Mouse (Mus musculus): ENCODE measurements at regions not wholly inside any gene's neighbourhood (a gene's known extent, or its start where the extent isn't known, plus 50 kb on each side); places are given as distances from the start of the nearest gene placed in this dataset.
A peak's percentile ranks its signal among the peaks of the same experiment; 100 is the strongest.

DNA sequence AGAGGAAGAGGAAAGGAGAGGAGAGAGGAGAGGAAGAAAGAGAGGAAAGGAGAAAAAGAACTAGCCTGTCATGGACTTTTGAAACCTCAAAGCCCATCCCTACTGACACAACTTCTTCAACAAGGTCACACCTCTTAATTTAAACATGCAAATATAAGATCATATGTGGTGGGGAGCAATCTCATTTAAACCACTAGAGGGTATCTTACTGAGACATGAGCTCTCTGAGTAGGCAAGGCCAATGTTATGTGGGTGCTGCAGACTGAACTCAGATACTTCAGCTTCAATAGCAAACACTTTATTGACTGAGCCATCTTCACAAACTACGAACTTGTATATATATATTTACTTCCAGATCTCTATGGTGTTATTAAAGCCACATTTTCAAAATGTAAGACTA, 156.9 kb downstream of the Mex3b start:
- DNase-seq (ENCODE audit: low read depth): no peak

DNA sequence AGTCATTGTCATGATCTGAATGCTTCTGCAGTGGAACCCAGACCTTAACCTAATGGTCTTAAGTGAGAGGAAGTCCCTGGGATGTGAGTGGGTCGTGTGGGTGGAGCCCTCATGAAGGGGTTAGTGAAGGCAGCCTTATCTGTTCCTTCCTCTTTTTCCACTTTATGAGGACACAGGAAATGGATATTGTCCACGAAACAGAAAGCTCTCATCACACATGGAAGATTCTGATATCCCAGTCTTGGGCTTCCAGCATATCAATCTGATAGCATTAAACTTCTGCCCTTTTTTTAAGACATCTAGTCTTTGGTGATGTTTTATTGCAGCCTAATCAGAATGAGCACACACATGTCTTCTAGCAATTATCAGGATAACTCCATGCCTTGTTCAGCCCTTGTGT, 164.0 kb downstream of the Mex3b start:
- DNase-seq (ENCODE audit: low read depth): no peak

DNA sequence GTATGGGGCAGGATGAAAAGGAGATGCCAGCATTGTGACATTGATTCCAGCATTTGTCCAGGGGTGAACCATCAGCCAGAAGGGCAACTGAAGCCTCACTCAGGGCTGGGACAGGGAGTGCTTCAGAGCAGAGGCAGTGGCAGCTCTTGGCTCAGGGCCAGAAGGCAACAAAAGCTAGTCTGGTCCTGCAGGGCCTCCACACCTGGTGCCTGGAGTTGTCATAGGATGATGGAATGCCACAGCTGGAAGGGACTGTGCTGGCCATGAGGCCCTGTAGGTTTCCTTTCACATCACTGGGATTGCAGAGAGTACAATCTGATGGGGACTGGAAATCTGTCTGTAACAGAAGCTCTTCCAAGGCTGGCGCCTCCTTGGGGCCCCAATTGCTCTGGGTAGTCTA, 164.9 kb downstream of the Mex3b start:
- no peak for DNase-seq (ENCODE audit: low read depth)

DNA sequence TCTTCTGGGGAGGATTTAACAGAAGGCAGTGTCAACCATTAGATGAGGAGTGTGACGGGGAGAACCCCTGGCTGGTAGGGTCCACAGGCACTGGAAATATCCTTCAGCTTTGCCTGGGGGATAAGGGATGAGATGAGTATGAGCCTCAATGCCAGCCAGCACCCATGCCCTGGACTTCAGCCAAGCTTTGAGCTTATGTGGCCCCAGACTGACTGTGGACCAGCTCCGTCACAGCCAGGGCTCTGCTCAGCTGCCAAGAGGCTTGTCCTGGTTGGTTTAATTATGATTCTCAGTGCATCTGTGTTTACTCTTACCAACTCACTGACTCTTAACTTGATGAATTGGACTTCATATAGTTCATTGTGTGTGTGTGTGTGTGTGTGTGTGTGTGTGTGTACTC, 165.8 kb downstream of the Mex3b start:
- DNase-seq (ENCODE audit: low read depth): no peak

DNA sequence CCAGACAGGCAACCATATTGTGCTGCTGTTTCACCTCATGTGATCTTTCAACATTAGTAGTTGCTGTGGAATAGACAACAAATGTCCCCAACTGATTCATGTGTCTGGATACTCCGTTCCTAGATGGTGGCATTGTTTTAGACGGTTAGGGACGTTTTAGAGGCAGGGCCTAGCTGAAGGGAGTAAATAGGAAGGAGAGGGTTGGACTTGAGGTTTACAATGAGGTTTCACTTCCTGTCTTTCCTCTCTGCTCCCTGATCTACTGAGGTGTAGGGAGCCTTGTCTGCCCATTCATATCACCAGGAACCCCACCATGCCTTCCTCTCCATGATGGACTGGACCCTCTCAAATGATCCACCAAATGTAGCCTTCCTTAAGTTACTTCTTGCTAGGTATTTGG, 168.1 kb downstream of the Mex3b start:
- DNase-seq (ENCODE audit: low read depth): no peak

DNA sequence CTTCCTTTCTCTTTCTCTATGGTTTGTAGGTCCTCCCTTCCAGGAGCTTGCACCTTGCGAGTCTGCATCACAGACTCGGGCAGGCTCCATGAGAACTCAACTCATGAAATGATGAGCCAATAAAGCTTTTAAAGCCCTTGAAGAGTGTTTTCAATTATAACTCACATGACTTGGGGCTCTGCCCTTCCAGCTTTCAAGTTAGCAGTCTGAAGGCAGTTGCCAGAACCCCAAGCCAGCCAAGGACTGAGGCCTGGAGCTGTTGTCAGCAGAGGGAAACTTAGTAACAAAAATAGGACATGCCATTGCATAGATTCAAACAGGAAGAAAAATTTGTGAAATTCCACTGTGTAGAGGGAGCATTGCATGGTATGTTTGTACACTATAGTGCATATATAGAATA, 169.3 kb downstream of the Mex3b start:
- DNase-seq (ENCODE audit: low read depth): peak; percentile 71

DNA sequence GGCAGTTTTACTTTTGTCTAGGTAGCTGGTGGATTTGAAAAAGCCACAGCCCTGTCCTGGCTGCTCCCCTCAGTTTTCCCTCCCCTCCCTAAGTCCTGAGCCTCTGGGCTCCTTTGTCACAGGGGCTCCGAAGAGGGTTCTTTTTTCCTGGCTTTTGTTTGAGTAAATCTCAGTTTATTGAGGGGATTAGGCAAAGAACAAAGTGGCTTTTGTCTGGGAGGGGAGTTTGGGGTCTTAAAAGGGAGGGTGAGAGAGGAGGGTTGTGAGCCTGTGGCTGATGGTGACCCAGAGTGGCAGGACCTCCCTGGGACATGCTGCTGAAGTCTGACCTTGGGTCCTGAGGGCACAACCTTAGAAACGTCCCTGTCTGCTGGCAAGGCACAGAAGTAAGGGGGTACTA, 170.0 kb downstream of the Mex3b start:
- no peak for DNase-seq (ENCODE audit: low read depth)

DNA sequence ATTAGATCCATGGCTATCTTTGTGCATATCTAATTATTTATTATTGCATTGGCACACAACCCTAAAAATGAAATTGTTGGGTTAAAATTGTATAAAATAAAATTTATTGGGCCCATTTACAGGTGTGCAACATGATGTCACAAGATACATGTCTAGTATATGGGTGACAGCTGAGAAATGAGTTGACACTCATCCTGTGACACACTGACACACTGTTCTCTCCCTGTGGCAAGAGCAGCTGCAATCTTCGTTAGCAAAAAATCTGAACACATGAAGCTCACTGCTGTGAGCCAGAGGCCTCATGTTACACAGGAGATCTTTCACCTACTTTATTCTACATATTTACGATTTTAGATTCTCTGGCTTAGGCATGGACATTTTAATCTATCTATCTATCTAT, 170.6 kb downstream of the Mex3b start:
- no peak for DNase-seq (ENCODE audit: low read depth)

DNA sequence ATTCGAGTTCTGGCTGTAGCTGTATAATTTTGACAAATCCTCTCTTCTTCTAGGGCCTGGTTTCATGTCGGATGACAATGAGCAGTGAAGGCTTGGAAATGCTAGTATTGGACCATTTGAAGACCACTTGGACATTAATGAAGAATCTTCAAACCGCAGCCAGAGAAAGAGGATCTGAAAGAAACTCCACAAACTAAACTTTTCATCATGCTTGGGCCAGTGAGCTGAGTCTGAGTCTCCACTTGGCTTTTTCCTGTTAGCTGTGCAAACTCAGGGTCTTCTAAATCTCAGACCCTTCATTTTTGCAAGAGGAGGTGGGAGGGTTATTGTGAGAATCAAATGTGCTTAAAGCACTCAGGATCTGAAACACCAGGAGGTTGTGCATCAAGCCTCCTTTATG, 176.6 kb downstream of the Mex3b start:
- no peak for DNase-seq (ENCODE audit: low read depth)

DNA sequence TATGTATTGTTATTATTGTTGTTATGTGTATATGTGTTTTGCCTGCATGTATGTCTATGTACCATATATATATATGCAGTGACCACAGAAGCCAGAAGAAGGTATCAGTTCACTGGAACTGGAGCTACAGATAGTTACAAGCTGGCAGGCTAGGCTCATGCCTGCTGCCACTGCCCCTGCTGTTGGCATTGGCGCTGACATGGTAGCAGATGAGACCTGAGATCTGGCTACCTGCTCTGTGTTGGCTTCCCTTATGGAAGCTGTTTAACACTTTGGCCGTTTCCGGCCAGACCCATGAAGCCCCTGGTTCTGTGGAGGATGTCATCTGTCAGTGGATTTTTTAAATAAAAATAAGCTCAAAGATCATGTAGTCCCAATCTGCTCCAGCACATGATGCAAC, 178.1 kb downstream of the Mex3b start:
- DNase-seq (ENCODE audit: low read depth): no peak

DNA sequence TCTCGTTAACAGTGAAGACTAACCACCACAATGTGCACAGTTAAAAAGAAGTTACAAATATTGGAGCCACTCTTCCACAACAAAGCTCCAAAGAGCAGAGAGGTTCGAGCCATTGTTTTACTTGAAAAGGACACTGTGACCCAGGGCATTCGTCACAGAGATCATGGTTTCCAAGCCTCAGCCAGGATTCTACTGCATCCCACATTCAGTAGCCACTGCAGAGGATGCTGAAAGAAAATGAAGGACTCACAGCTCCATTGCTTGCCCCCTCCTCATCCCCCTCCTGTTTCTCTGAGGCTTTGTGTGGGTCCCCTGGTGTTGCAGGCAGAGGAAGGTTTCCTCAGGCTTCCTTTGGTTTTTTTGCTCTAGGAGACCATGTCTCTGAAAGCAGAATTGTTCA, 182.9 kb downstream of the Mex3b start:
- DNase-seq (ENCODE audit: low read depth): no peak

DNA sequence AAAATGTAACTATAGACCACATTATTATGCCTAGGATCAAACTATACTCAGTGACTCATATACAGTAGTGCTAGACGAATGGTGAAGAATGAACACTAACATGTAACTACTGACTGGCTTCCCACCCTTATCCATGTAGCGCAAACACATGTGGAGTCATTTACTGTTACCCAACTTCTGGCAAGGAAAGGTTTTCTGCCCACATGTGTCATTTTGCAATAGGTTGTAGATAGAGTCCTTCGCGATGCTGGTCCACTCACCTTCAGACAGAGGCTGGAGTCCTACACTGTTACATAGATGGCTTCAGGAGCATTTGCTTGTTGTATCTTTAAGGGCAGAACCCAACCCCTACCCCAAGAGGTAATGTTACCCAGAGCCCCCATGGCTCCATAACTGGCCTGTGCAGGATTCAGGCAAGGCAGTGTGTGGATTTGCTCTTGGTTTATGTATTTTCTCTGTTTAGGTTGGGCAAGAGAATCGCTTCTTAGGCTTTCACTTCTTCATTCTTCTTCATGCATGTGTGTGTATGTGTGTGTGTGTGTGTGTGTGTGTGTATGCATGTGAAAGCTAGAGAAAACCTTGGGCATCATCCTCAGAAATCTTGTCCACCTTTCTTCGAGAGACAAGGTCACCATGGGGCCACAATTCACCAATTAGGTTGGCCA, 183.8 kb downstream of the Mex3b start:
- DNase-seq (ENCODE audit: low read depth): no peak

DNA sequence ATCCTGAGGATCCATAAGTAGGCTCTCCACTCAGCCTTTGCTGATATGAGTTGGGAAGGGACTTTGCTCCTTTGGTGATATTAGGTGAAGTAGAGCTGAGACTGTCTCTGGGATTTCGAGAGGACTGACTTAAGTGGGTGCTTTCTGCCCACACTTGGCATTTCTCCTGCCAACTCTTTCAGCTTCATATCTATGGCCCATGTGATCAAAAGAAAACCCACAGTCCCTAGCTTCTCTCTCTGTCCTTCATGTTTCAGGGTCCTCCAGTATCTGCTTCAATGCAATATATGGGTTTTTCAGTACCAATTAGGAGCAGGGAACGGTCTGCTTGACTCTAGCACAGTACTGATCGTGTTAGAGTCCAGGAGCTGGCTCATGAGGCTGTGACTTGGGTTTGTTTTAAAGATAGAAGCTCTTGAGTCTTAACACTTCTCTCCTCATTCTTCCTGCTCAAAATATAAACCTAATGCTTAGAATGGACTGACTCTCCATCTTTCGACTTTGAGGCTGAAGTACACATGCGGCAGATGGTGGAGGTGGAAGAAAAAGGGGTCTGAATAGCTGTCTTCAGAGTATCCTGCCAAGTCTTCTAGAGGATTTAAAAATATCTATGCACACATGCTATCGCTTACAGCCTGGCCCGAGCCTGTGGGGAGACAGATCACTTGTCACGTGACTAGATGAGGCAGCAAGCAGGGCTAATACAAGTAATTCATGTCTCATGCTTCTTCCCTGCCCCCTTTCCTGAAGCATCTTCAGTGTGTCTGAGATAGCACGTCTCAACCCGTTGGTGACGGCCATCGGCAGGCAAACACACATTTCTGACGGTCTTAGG, 189.2 kb downstream of the Mex3b start:
- no peak for DNase-seq (ENCODE audit: low read depth)

DNA sequence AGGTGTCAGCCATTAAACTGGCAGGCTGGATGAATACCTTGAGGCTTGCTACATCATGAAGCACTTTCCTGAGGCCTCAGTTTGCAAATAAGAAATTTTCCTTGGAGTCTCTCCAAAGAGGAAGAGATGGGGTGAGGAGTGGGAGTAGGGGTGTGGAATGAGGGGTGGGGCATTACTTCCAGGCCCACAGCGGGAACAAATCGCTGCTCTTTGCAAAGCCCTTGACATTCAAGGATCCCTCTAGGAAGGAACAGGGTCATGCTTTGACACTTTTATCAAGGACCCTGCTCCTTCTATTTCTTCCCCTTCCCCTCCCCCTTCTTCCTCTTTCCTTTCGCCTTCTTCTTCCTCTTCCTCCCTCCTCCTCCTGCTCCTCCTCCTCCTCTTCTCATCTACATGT, 193.2 kb downstream of the Mex3b start:
- DNase-seq (ENCODE audit: low read depth): no peak

DNA sequence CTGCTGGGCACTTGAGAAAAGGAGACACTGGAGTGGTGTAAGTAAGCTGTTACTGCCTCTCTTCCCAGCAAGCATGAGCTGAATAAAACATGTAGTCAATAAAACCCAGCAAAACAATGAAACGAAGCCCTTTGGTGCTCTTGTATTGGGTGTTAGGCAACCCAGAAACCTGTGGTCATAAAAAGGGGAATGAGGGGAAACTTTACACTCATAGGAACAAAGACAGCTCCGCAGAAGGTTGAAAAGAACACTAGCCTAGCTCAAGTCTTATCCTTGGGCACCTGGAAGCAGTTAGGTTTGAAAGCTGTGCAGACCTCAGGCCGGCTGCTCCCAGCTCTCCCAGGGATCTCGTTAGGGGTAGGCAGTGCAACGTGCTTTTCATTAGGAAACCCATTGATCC, 193.6 kb downstream of the Mex3b start:
- no peak for DNase-seq (ENCODE audit: low read depth)

DNA sequence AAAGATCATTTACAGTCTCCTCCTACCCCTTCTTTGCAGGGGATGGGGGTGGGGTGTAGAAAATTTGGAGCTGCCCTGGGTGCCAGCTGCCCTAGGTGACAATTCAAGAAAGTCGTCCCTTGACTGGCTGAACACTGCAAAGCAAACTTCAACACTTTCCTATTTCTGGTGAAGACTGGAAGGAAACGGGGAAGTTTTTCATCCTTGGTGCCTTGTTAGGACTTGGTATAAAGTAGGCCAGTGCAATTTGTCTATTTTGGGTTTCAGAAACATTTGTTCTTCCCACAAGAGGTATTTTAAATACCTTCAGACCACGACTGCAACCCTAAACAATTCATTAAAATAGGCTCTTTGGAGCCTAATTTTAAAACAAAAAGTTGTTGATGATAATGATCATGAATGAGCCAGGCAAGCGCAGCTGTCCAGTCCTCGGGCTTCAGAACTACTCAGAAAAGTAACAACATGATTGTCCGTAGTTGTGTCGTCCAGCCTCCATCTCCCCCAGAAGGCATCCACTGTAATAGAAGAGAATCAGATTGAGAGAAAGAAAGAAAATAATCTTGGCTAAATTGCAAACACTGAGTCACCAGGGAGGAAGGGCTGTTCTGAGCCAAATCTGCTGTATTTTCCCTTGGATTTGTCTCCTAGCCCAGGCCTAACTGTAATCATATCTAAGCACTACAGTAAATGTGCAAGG, 194.2 kb downstream of the Mex3b start:
- DNase-seq (ENCODE audit: low read depth): peak; percentile 47

DNA sequence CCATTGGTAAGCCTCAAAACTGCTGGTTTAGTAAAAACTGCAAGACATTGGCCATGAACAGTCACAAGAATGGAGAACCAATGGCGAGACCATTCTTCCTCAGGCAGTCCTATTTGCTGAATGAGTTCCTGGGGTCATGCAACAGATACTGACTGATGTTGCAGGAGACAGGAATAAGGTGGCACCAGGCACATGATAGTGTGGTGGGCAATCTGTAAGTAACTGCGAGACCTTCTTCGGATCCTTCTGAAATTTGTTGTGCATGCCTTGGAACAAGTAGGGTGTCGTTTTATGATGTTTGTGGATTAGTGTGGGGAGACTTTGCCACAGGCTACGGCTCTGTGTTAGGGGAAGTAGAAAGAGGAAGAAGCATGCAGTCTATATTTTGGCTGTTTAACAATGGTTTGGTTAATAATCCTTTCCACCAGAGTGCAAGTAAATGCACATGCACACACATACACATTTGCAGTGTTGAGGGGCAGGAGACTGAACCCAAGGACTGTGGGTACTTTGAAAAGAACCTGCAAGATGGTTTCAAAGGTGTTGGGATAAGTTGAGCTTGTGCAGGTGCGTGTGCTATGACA, 194.9 kb downstream of the Mex3b start:
- DNase-seq (ENCODE audit: low read depth): no peak

DNA sequence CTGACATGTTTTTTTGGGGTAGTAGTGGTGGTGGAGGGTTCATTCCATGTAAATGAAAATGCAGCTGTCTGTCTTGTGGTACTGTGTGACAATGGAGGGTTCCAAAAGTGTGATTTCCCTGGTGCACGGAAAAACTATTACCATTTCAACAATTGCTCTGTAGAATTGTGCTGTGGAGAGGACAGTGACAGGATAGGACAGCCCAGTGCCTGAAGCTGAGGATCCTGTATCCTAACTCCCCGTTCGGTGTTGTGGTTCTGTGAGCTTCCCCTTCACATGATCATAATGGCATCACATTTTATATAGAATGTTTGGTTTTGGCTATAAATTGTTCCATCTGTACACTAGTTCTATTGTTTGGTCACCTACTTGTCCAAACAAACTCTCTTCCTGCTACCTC, 196.4 kb downstream of the Mex3b start:
- DNase-seq (ENCODE audit: low read depth): no peak

DNA sequence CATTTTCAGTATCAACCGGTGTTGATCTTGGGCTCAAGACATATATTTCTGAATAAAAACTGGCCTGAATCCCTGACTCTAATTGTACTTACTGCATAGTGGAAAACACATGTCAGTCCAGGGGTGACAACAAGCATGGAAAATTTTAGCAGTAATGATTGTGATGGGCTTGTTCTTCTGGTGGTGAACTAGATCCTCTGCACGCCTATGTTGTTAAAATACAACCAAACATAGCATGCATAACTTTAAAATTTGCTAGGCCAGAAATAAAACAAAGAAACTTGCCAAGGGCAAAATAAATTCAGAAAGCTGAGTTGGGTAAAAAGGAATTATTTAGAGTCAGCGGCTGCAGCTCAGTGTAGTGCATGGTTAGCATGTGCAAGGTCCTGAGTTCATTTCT, 198.2 kb downstream of the Mex3b start:
- DNase-seq (ENCODE audit: low read depth): no peak

DNA sequence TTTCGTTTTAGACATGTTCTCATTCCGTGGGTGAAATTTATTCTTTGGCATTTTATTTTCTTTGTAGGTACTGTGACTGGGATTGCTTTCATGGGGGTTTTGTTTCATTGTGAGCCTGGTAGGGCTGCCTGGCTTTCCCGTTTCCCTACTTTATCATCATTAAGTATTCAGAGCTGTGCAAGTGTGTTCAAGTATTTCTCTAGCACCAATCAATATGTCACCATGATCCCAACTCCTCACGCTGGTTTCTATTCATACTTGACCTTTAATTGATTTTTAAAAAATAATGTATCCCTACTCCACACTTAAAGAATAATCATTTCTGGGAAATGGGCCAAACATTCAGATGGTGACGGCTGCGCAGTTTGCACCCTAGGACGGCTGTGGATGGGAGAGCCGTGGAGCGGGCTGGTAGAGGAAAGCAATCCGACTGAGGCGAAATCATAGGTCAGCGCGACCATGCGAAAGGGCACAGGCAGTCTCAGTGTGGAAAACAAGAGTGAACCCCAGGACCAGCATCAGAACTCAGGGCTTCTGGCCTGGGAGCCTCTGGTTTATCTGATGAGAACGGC, 207.4 kb downstream of the Mex3b start:
- DNase-seq (ENCODE audit: low read depth): no peak

DNA sequence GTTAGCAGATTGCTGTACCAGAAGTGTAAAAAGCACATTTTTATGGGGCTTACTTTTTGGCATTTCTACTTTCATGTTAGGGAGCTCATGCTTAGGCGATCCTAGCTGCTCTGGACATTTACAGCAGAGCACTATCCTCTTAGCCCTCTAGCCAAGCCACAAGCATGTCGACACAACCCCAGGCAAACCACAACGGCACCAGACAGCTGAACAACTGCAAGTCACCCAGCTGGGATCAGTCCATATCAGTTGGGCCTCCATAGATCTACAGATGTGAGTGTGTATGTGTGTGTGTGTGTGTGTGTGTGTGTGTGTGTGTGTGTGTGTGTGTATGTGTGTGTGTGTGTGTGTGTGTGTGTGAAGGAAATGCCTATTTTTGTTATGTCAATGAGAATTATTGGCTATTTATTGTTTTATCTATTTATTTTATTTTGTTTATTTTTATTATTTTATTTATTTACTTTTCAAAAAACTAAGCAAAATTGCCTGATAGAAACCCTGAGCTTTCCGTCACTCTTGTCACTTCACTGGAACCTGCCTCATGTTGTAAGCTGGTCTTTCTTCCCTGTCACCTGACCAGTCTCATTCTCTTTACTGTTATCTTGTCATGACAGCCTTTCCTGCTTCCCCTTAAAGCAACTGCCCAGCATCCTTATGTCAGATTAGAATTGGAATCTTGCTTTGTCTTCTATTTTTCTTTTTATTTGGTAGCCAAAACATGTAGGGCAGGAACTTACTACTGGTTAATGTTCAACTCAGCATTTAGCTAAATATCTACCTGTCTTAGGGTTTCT, 208.2 kb downstream of the Mex3b start:
- DNase-seq (ENCODE audit: low read depth): no peak
